Mouse (Mus musculus) embryonic facial prominence, embryonic 11.5 days (tissue): ENCODE measurements around the gene Ikzf2. TPM values are rescaled to one million over a fixed set of nuclear protein-coding genes. Genes with fewer than 3 reads are reported as not detected.

ENCODE experiments used
- ATAC-seq: fragments of 200-750 bp; cut with Nextera tagmentation; replicated peaks from 2 replicates; pipeline ENCODE4 v1.8.0; 2017; ENCODE audit warnings: low read depth; ENCODE audit not compliant: insufficient number of reproducible peaks, low FRiP score, low TSS enrichment
- DNase-seq: peaks from one replicate; pipeline ENCODE4 v3.0.0-alpha.2; 2015; ENCODE audit warnings: low spot score
- H3K27ac ChIP-seq: fragments of 300-500 bp; sonication (generic); replicated peaks from 2 replicates; pipeline ENCODE4 v1.5.1; 2014; ENCODE audit warnings: mild to moderate bottlenecking, low read depth, low read length, control low read depth
- H3K27me3 ChIP-seq: fragments of 300-500 bp; sonication (generic); 2 replicates; pipeline ENCODE4 v1.6.1; 2014; ENCODE audit warnings: mild to moderate bottlenecking, low read length, moderate library complexity, mixed read lengths; ENCODE audit not compliant: control insufficient read depth, insufficient read depth
- H3K36me3 ChIP-seq: fragments of 300-500 bp; sonication (generic); replicated peaks from 2 replicates; pipeline ENCODE4 v1.6.1; 2014; ENCODE audit warnings: low read depth, mild to moderate bottlenecking, low read length, moderate library complexity, mixed read lengths; ENCODE audit not compliant: control insufficient read depth, insufficient read depth
- H3K4me1 ChIP-seq: fragments of 300-500 bp; sonication (generic); 2 replicates; pipeline ENCODE4 v1.6.1; 2014; ENCODE audit warnings: low read length, mixed read lengths; ENCODE audit not compliant: control insufficient read depth, insufficient read depth
- H3K4me2 ChIP-seq: fragments of 300-500 bp; sonication (generic); 2 replicates; pipeline ENCODE4 v1.6.1; 2014; ENCODE audit warnings: low read depth, mild to moderate bottlenecking, control low read depth, low read length, moderate library complexity
- H3K4me3 ChIP-seq: fragments of 300-500 bp; sonication (generic); 2 replicates; pipeline ENCODE4 v1.5.1; 2014; ENCODE audit warnings: low read depth, low read length, control low read depth
- H3K9ac ChIP-seq: fragments of 300-500 bp; sonication (generic); replicated peaks from 2 replicates; pipeline ENCODE4 v1.6.1; 2014; ENCODE audit warnings: mild to moderate bottlenecking, control low read depth, low read length
- H3K9me3 ChIP-seq: fragments of 300-500 bp; sonication (generic); replicated peaks from 2 replicates; pipeline ENCODE4 v1.6.1; 2016; ENCODE audit warnings: mild to moderate bottlenecking, low read length, inconsistent platforms, mixed read lengths; ENCODE audit not compliant: control insufficient read depth
- WGBS: fragments of 180-500 bp; shearing (Covaris S2); extraction: QIAGEN DNeasy Blood & Tissue Kit; methylation state at CpG from one replicate; pipeline ENCODE4 v1.1.7; 2014; 5-methylcytosine and 5-hydroxymethylcytosine counted together
- polyA plus RNA-seq: library from polyadenylated mRNA; unstranded; fragments of >200 nt; fragmentation: Nextera tagmentation; extraction: Ambion mirVana; gene quantifications from 2 replicates; pipeline ENCODE4 v1.2.1, GENCODE M21; 2014

Gene Ikzf2
- polyA plus RNA-seq, 1 experiment from 2014 or later = 5.3 TPM

DNA sequence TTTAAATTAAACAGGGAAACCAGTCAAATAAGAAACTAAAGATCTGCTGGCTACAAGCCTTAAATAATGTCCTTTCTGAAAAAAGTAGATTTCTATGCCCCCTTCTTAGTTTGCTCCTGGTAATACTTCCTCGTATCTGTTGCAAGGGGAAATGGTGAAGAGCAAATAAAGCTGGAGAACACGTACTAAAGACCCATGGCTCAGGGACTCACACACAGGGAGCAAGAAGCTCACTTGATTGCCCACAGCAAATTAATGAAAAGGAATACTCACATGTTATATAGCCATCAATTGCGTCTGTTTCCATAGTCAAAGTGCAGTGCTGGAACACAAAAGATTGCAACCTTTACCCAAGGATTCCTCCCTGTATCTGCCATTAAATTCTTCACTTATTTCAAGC is 3.2 kb downstream of the Ikzf2 start:
- Histone ChIP-seq H3K36me3 (no peaks in the 10 kb centered on the region), H3K27ac (no peak overlapping the region), H3K9me3 (no peaks in the 10 kb centered on the region), H3K4me2 (no peak overlapping the region), H3K27me3 (no peaks in the 10 kb centered on the region), H3K4me3 (no peak overlapping the region; the same call in 1 of the 2 replicates), H3K9ac (no peak overlapping the region), H3K4me1 (no peaks in the 10 kb centered on the region)
- ATAC-seq = no peak
- WGBS = 68% methylated on average over 3 of the region's 3 CpGs
- no peak for DNase-seq

DNA sequence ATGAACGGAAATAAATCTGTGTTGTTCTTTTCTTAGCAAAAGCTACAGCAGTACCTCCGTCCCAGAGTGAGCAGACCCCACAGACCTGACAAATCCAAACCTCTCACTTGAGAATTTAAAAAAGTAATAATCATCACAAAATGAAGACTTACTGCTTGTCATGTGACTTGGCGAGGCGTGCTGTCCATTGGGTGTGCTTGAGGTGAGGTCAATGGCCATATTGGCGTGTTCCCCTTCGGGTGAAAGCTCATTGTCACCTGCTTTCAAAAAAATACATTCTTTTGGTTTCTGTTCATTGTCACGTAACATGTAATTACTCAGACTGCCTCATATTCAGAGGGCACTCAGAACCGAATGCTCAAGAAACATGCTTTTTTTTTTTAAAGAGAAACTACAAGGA is 4.0 kb downstream of the Ikzf2 start:
- WGBS = 84% methylated on average over 8 of the region's 8 CpGs
- H3K9ac ChIP-seq = no peak overlapping the region
- H3K9me3 ChIP-seq = no peaks in the 10 kb centered on the region
- H3K4me1 ChIP-seq = no peaks in the 10 kb centered on the region
- H3K27me3 ChIP-seq = no peaks in the 10 kb centered on the region
- H3K4me2 ChIP-seq = no peak overlapping the region
- no peak overlapping the region for H3K4me3 ChIP-seq
- H3K36me3 ChIP-seq = no peaks in the 10 kb centered on the region
- DNase-seq (no peak), ATAC-seq (no peak)
- no peak overlapping the region for H3K27ac ChIP-seq

DNA sequence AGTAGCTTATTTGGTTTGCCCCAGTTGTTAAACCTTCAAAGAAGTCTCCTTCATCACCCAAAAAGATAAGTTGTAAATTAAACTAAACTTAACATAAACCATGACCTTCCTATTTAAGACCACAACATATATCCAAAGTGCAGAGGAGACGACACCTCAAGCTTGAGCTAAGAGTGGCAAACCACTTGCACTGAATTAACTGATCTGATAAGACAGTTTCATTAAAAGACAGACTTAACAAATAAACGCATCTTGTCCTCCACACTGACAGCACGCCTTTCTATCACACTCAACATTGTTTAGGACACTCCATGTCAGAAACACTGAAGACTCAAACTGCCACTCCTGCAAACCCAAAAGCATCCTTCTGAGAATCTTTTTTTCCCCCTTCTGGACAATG is 4.8 kb downstream of the Ikzf2 start:
- no peaks in the 10 kb centered on the region for H3K27me3 ChIP-seq
- ATAC-seq (no peak), DNase-seq (no peak)
- WGBS = 81% methylated on average over 3 of the region's 3 CpGs
- H3K36me3 ChIP-seq = no peaks in the 10 kb centered on the region
- no peak overlapping the region for H3K4me2 ChIP-seq
- H3K9ac ChIP-seq = no peak overlapping the region
- H3K27ac ChIP-seq = no peak overlapping the region
- no peaks in the 10 kb centered on the region for H3K4me1 ChIP-seq
- H3K4me3 ChIP-seq = no peak overlapping the region
- H3K9me3 ChIP-seq = no peaks in the 10 kb centered on the region

DNA sequence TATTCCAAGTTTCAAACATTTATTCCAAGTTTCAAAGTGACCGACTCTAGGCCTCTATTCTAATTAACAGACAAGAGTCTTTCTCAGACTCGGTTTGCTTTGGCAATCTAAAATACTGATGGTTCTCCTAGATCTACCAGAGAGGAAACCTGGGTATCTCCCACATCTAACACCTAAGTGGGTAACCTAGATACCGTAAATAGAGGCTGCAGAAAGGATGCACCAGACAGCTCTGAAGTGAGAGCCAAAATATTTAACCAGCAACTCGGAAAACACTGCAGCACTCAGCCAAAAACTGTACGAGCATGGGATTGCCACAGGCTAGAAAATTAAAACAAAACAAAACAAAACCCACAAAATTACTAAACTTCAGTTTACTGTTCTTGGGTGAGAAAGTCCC is 6.0 kb downstream of the Ikzf2 start:
- whole genome bisulfite sequencing = 78% methylated on average over 5 of the region's 5 CpGs
- Histone ChIP-seq H3K4me1 (no peaks in the 10 kb centered on the region), H3K27ac (no peak overlapping the region), H3K27me3 (no peaks in the 10 kb centered on the region), H3K9ac (no peak overlapping the region), H3K9me3 (no peaks in the 10 kb centered on the region), H3K4me3 (no peak overlapping the region), H3K4me2 (no peak overlapping the region), H3K36me3 (no peaks in the 10 kb centered on the region)
- DNase-seq (no peak), ATAC-seq (no peak)

DNA sequence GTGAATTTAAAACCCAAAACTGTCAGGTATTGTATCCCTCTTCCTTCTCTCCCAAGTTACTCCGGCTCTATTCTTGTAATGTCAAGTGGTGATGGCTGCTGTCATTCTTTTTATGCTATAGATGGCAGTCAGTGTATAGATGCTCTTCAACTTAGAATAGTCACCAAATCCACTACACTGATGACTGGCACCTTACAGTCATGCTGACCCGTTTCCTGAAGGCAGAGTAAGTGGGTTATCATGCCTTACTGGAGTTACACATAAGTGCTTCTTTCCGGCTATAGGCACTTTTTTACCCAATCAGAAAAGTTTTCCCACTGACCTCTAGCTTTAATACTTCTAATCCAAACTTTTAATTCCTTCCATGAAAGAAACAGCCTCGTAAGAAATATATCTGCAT is 6.5 kb downstream of the Ikzf2 start:
- Histone ChIP-seq H3K27ac (no peak overlapping the region), H3K4me3 (no peak overlapping the region), H3K36me3 (no peaks in the 10 kb centered on the region), H3K4me1 (no peaks in the 10 kb centered on the region), H3K9ac (no peak overlapping the region), H3K9me3 (no peaks in the 10 kb centered on the region), H3K4me2 (no peak overlapping the region), H3K27me3 (no peaks in the 10 kb centered on the region)
- 91% methylated on average over 4 of the region's 4 CpGs for WGBS
- DNase-seq (no peak), ATAC-seq (no peak)

- no peak for ATAC-seq
- no peaks in the 10 kb centered on the region for H3K9me3 ChIP-seq
- no peaks in the 10 kb centered on the region for H3K36me3 ChIP-seq
- 91% methylated on average over 10 of the region's 10 CpGs for WGBS
- H3K4me1 ChIP-seq = no peaks in the 10 kb centered on the region
- H3K27ac ChIP-seq = no peak overlapping the region
- H3K27me3 ChIP-seq = no peaks in the 10 kb centered on the region
- no peak overlapping the region for H3K9ac ChIP-seq
- no peak for DNase-seq
- H3K4me2 ChIP-seq = no peak overlapping the region
- H3K4me3 ChIP-seq = no peak overlapping the region
These were observed 17.1 kb downstream of the Ikzf2 start for GRCm38 (mm10) chr1:69669897-69670404.

DNA sequence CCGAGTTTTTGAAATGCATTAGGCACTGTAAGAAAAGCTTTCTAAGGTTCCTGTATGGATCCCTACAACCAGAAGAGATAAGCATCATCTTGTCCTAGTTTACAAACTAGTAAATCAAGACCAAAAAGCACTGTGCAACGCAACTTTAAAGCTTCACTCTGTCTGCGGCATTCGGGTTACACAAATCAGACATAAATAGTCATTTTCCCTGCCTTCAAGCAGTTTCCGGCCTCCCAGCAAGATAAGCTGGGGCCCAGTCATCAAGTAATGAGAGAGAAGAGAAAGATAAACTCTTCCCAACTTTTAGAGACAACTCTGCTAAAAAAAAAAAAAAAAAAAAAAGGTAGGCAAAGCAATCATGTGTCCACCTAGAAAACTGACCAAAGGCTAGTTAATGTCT is 19.6 kb downstream of the Ikzf2 start:
- 83% methylated on average over 5 of the region's 5 CpGs for WGBS

DNA sequence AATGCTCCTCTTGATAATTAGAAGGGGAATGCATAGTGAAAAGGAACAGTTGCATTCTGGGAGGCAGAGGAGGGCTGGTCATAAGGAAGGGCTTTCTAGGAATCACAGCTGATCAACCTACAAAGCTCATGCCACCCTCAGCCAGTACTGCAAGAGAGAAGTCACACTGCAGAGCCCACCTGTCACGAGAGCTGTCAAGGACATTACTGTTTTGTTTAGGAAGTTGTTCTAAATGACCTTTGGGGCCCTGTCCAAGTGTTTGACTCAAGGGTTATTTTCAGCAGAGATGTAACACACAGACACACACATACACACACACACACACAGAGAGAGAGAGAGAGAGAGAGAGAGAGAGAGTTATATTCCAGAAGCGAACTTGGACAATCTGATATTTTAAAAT is 27.3 kb downstream of the Ikzf2 start:
- Histone ChIP-seq H3K27me3 (no peaks in the 10 kb centered on the region), H3K9ac (no peak overlapping the region), H3K4me1 (no peaks in the 10 kb centered on the region), H3K4me2 (no peak overlapping the region), H3K27ac (no peak overlapping the region), H3K36me3 (no peaks in the 10 kb centered on the region), H3K9me3 (no peaks in the 10 kb centered on the region), H3K4me3 (no peak overlapping the region)
- WGBS = 55% methylated on average over 2 of the region's 2 CpGs
- DNase-seq (no peak), ATAC-seq (no peak)

More for the DNA sequence above, 19.6 kb downstream of the Ikzf2 start:
- ATAC-seq = no peak
- no peaks in the 10 kb centered on the region for H3K27me3 ChIP-seq
- no peak overlapping the region for H3K4me3 ChIP-seq
- no peak overlapping the region for H3K9ac ChIP-seq
- H3K4me1 ChIP-seq = no peaks in the 10 kb centered on the region
- no peak overlapping the region for H3K4me2 ChIP-seq
- no peaks in the 10 kb centered on the region for H3K36me3 ChIP-seq
- H3K9me3 ChIP-seq = no peaks in the 10 kb centered on the region
- H3K27ac ChIP-seq = no peak overlapping the region
- DNase-seq = no peak
